Mouse (Mus musculus) kidney, postnatal 4 days (tissue): ENCODE measurements at regions not wholly inside any gene's neighbourhood (a gene's known extent, or its start where the extent isn't known, plus 50 kb on each side); places are given as distances from the start of the nearest gene placed in this dataset.

Experiments
- DNase-seq, 2 experiments: peaks; one replicate each; pipeline ENCODE4 v3.0.0; 2021; ENCODE audit warnings: mixed read lengths in 2 of 2

- no peak for DNase-seq
These were observed 119.9 kb downstream of the Foxa2 start for GRCm38 (mm10) chr2:147926861-147927260.

GRCm38 (mm10) chr2:147907341-147907740 is 139.4 kb downstream of the Foxa2 start:
- DNase-seq, result no peak

- peak; percentile 14 to 36 for DNase-seq
These were observed 140.7 kb downstream of the Foxa2 start for GRCm38 (mm10) chr2:147905759-147906740.

GRCm38 (mm10) chr2:147905118-147905517 is 141.7 kb downstream of the Foxa2 start:
- DNase-seq, result no peak

GRCm38 (mm10) chr2:147899236-147899635 is 147.5 kb downstream of the Foxa2 start:
- no peak for DNase-seq

- DNase-seq, result peak; percentile 65
These were observed 151.1 kb downstream of the Foxa2 start for GRCm38 (mm10) chr2:147895691-147896090.

- no peak for DNase-seq
These were observed 152.6 kb downstream of the Foxa2 start for GRCm38 (mm10) chr2:147894213-147894612.

- no peak for DNase-seq
These were observed 160.6 kb downstream of the Foxa2 start for GRCm38 (mm10) chr2:147886191-147886590.

GRCm38 (mm10) chr2:147877907-147878306 is 168.9 kb downstream of the Foxa2 start:
- DNase-seq, result no peak

GRCm38 (mm10) chr2:147877543-147877904 is 169.2 kb downstream of the Foxa2 start:
- DNase-seq, result no peak

- peak; percentile 6 to 13 for DNase-seq
These were observed 169.8 kb downstream of the Foxa2 start for GRCm38 (mm10) chr2:147876708-147877542.

GRCm38 (mm10) chr2:147872972-147873371 is 173.8 kb downstream of the Foxa2 start:
- DNase-seq, result no peak

GRCm38 (mm10) chr2:147851186-147851802 is 195.5 kb downstream of the Foxa2 start:
- DNase-seq, result no peak

GRCm38 (mm10) chr2:147846968-147847749 is 199.6 kb downstream of the Foxa2 start:
- peak; percentile 36 to 50 for DNase-seq

GRCm38 (mm10) chr2:147845256-147845655 is 201.5 kb downstream of the Foxa2 start:
- DNase-seq, result no peak

- DNase-seq, result no peak
These were observed 205.8 kb downstream of the Foxa2 start for GRCm38 (mm10) chr2:147840936-147841335.

- DNase-seq, result no peak
These were observed 208.2 kb downstream of the Foxa2 start for GRCm38 (mm10) chr2:147838613-147839012.

- no peak for DNase-seq
These were observed 216.2 kb downstream of the Foxa2 start for GRCm38 (mm10) chr2:147830551-147830950.

- DNase-seq, result no peak
These were observed 229.8 kb downstream of the Foxa2 start for GRCm38 (mm10) chr2:147816951-147817350.

GRCm38 (mm10) chr2:147814231-147814630 is 232.5 kb downstream of the Foxa2 start:
- no peak for DNase-seq

GRCm38 (mm10) chr2:147813516-147813915 is 233.3 kb downstream of the Foxa2 start:
- no peak for DNase-seq

- peak; percentile 48 to 56 for DNase-seq
These were observed 238.6 kb downstream of the Foxa2 start for GRCm38 (mm10) chr2:147808036-147808675.
